Mouse (Mus musculus) G1E (cell line): ENCODE results near the gene Ganab.

Experiments used
- GATA1 ChIP-seq: IDR thresholded peaks from 2 replicates; pipeline ENCODE4 v1.6.1; 2012; ENCODE audit warnings: borderline replicate concordance, low read length, inconsistent platforms, mixed read lengths
- GATA2 ChIP-seq: IDR thresholded peaks from 2 replicates; pipeline ENCODE4 v1.6.1; 2012; ENCODE audit warnings: low read depth, low read length, inconsistent platforms, borderline replicate concordance

DNA sequence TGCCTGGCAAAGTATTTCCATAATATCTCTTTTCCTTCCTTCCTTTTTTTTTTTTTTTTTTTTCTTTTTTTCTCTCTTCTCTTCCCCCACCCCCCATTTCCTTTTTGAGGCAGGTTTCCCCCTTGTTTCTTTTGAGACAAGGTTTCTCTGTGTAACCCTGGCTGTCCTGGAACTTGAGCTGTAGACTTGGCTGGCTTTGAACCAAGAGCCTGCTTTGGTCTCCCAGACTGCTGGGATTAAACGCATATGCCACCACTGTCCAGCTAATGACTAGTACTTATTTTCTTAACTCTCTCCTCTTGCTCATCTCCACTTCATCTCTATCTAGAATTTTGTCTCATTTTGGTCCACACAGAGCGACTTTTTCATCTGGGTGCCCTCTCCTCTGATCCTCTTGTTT, 45.2 kb downstream of the Ganab start:
- TF ChIP-seq GATA1 (no peak), GATA2 (no peak)
